Mouse (Mus musculus): ENCODE results near the gene Cgrrf1. TPM values are rescaled to one million over a fixed set of nuclear protein-coding genes. Genes with fewer than 3 reads are reported as not detected.

Cgrrf1 gene
- polyA plus RNA-seq, 1 experiment from 2014 or later = 35.0 TPM

DNA sequence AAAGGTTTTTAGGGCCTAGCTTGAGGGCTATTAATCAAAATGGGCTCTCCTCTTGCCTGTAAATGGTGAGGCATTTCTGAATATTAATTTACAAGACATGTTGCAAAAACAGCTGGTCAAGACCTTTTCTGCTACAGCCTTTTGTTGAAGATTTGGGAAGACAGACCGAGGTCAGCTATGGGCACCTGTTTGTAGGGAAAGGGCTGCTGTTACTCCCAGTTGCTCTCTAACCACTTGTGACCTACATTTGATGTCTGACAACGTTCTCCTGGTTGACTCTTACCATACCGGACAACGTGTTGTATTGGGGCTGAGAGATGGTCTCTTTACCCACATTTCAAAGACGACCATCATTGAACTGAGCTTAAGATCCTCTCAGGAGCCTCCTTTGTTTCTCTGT, 66.0 kb downstream of the Cgrrf1 start:
- no peak overlapping the region for H3K4me2 ChIP-seq (replicated peaks; ENCODE audit: low read depth, low read length)
- no peaks in the 10 kb centered on the region for H3K36me3 ChIP-seq (ENCODE audit: control insufficient read depth, insufficient read depth, low read length)
- DNase-seq (ENCODE audit: low spot score) (no peak), ATAC-seq (ENCODE audit: low FRiP score) (no peak)
- H3K27ac ChIP-seq (ENCODE audit: low read depth, low read length) = no peak overlapping the region
- H3K9ac ChIP-seq (ENCODE audit: low read depth, low read length) = no peak overlapping the region
- no peak overlapping the region for H3K4me3 ChIP-seq (ENCODE audit: low read depth, low read length)
- no peaks in the 10 kb centered on the region for H3K27me3 ChIP-seq (ENCODE audit: control insufficient read depth, insufficient read depth, low read length)
- H3K9me3 ChIP-seq (ENCODE audit: control insufficient read depth, low read length) = no peaks in the 10 kb centered on the region
- no peaks in the 10 kb centered on the region for H3K4me1 ChIP-seq (replicated peaks; ENCODE audit: control insufficient read depth, insufficient read depth, low read length)
- 86% methylated on average over 5 of the region's 5 CpGs for WGBS

DNA sequence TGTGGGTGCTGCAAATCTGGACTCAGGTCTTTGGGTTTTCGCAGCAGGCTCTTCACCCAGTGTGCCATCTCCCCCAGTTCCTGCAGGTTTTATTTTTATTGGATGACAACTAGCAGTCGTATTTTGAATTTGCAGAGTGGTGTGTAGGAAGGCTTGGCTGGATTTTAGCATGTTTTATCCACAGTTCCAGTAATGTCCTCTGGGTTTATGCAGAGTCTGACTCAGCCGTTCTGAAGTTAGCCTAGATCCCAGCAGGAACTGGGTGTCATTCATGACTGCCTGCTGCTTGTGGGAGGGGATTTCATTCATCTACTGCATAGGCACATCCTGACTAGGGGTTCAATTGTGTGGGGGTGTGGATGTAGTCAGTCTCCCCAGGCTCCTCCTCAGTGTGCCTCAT, 66.7 kb downstream of the Cgrrf1 start:
- H3K36me3 ChIP-seq (ENCODE audit: control insufficient read depth, insufficient read depth, low read length) = no peaks in the 10 kb centered on the region
- DNase-seq (ENCODE audit: low spot score) = no peak
- no peaks in the 10 kb centered on the region for H3K27me3 ChIP-seq (ENCODE audit: control insufficient read depth, insufficient read depth, low read length)
- H3K4me2 ChIP-seq (replicated peaks; ENCODE audit: low read depth, low read length) = no peak overlapping the region
- no peak overlapping the region for H3K27ac ChIP-seq (ENCODE audit: low read depth, low read length)
- WGBS = 70% methylated on average over 3 of the region's 3 CpGs
- no peak overlapping the region for H3K4me3 ChIP-seq (ENCODE audit: low read depth, low read length)
- no peak for ATAC-seq (ENCODE audit: low FRiP score)
- no peak overlapping the region for H3K9ac ChIP-seq (ENCODE audit: low read depth, low read length)
- no peaks in the 10 kb centered on the region for H3K9me3 ChIP-seq (ENCODE audit: control insufficient read depth, low read length)
- no peaks in the 10 kb centered on the region for H3K4me1 ChIP-seq (replicated peaks; ENCODE audit: control insufficient read depth, insufficient read depth, low read length)

DNA sequence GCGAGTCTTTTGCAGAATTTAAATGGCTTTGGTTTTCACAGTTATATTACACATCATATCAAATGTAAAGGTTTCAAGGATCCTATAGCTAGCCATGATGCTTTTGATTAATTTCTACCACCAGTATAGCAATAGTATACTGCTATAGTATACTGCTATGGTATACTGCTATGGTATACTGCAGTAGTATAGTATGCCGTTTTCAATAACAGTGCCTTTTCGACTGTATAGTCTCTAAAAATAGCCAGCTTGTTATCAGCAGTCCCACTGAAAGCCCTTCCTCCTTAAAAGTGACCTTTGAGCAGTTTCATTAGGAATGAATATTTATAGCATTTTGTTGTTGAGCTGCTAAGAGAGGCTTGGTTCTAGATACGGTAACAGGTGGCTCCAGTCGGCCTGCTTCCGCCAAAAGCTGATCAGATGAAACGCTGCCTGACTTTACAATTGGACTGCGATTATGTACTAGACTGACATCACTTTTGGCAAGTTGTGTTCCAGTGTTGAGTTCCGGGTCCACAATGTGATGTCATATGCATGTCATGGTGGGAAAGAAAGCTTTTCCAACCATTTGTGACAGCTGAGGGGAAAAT, 70.7 kb downstream of the Cgrrf1 start:
- Histone ChIP-seq H3K27ac (ENCODE audit: low read depth, low read length) (no peak overlapping the region), H3K4me1 (replicated peaks; ENCODE audit: control insufficient read depth, insufficient read depth, low read length) (no peaks in the 10 kb centered on the region), H3K4me2 (replicated peaks; ENCODE audit: low read depth, low read length) (no peak overlapping the region), H3K4me3 (ENCODE audit: low read depth, low read length) (no peak overlapping the region), H3K27me3 (ENCODE audit: control insufficient read depth, insufficient read depth, low read length) (no peaks in the 10 kb centered on the region), H3K9me3 (ENCODE audit: control insufficient read depth, low read length) (no peaks in the 10 kb centered on the region), H3K36me3 (ENCODE audit: control insufficient read depth, insufficient read depth, low read length) (no peaks in the 10 kb centered on the region), H3K9ac (ENCODE audit: low read depth, low read length) (no peak overlapping the region)
- 93% methylated on average over 9 of the region's 9 CpGs for WGBS
- DNase-seq (ENCODE audit: low spot score) (no peak), ATAC-seq (ENCODE audit: low FRiP score) (no peak)

Other genes with a start within 250 kb of the Cgrrf1 start
- gene Cdkn3, start 71.6 kb upstream of the Cgrrf1 start, polyA plus RNA-seq (2014; fragmentation: Nextera tagmentation; extraction: Ambion mirVana) = 43.7 and 53.2 TPM in 2 replicates
- 231 and 238 TPM in 2 replicates for gene Cnih1, start 43.7 kb upstream of the Cgrrf1 start, polyA plus RNA-seq (2014; fragmentation: Nextera tagmentation; extraction: Ambion mirVana)
- 108 and 116 TPM in 2 replicates for gene Gmfb, start 9.9 kb upstream of the Cgrrf1 start, polyA plus RNA-seq (2014; fragmentation: Nextera tagmentation; extraction: Ambion mirVana)
- 3.1 and 4.7 TPM in 2 replicates for gene Samd4, start 50.7 kb downstream of the Cgrrf1 start, polyA plus RNA-seq (2014; fragmentation: Nextera tagmentation; extraction: Ambion mirVana)